Mouse (Mus musculus) kidney, postnatal 10 days (tissue): ENCODE data around the gene Tmprss13.

Experiments used
- DNase-seq: peaks from one replicate; pipeline ENCODE4 v3.0.0; 2021; ENCODE audit warnings: mixed read lengths

The Tmprss13 gene

DNA sequence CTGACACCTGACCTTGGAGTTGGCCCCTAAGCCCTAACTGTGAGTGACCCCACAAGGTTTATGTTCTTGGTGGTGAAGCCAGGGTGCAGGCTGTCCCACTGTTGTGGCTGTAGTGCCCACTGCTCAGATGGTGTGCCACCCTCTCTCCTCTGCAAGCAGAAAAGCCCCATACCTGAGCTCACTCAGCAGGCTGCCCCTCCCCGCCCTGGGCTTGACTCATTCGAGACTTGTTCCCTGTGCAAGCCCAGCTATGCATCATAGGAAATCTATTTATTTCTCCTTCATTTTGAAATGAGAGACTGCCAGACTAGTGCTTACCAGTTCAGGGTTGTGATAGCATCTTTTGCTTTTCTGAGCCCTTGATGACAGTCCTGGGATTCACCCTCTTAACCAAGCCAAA is 18.5 kb downstream of the Tmprss13 start:
- DNase-seq, result no peak

DNA sequence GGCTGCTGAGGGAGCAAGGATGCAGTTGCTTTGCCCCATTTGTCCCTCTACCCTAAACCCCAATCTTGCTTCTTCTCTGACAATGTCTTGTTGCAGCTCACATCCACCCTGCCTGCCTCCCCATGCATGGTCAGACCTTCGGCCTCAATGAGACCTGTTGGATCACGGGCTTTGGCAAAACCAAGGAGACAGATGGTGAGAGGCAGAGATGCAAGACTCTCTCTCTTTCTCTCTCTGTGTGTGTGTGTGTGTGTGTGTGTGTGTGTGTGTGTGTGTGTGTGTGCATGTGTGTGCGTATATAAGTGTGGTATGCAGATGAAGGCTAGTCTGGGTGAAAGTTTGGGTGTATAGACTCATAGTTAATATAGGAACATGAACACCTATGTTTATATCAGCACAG is 24.2 kb downstream of the Tmprss13 start:
- DNase-seq, result no peak

DNA sequence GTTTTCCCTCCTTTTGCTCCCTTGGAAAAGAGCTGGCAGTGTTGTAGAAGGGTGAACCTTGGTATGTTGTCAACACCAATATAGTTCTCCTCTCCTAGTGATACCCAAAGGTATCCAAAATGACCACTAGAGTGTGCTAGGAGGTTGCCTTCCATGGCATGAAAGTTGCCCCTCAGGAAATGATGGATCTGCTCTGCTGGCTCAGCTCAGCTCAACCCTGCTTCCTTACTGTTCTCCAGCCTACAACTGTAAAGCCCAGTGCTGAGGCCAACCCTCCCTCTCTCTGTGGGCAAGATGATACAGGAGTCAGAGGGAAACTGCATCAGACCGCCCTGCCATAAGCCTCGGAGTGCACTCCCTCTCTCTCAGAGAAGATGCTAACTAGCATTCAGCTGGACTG is 26.6 kb downstream of the Tmprss13 start:
- DNase-seq, result peak; percentile 31

DNA sequence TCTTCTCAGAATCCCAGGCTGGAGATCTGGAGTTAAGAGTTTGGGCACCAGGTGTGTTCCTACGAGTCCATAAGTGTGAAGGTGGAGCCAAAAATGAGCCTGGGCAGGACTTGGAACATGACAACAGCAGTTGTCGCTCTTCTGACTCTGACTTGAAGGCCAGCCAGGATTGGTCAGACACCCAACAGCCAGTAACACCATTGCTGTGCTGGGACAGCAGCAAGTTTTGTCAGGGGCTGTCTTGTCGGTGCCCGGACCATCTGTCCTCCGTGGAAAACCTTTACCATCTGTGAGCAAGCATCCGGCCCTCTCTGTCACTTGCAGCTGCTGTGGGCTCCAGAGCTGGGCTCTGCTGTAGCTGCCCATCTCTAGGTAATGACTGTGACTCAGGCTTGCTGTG is 27.4 kb downstream of the Tmprss13 start:
- DNase-seq, result no peak

DNA sequence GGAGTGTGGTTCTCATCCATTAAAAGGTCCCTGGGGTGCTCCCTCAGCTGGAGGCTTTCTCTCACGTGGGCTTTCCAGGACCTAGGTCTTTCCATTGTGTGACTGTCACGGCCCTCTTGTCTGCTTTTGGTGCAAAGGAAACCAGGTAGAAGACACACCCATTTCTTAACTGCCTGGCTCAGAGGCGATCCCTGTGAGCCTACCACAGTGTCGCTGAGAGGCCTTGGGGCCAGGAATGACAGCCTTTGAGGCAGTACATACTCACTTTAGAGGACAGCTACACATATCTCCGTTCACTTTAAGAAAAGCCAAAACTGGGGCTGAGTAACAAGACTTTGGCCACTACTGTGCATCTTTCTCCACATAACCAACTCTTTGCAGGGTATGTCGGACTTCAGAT is 29.7 kb downstream of the Tmprss13 start:
- no peak for DNase-seq

DNA sequence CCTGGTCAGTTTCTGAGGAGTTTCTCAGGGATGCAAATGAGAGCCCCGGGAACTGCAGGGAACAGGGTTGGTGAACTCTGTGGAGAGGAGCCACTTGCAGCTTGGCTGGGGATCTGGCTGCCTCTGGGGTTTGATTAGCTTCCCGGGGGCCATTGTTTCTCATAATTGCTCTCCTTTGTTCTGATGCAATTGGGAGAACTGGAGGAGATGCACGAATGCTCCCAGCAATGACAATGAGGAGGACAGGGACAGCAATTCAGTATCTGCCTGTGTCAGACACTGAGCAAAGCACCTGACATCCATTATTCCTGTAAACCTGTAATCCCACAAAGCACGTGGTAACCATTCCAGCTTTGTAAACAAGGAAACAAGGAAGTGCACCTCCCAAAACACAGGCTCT is 30.3 kb downstream of the Tmprss13 start:
- DNase-seq, result no peak

GRCm38 (mm10) chr9:45349851-45350250 is 31.0 kb downstream of the Tmprss13 start:
- no peak for DNase-seq

DNA sequence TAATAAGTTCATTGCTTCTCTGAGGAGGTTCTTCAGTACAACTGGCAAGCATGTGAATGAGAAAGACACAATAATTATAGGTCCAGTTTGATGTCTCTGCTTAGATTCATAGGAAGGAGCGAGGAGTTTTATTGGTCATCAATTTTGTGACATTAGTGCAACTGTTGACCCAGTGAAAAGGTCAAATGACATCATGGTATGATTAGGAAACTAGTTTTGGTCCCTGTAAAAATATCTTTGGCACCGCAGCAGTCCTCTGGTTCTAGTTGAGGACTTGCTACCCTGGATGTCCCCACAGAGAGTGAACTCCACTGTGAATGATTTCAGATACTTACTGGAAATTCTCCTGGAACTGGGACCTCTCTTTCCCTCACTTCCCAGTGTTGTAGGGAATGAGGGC is 36.3 kb downstream of the Tmprss13 start:
- DNase-seq, result no peak

GRCm38 (mm10) chr9:45358356-45358755 is 39.5 kb downstream of the Tmprss13 start:
- no peak for DNase-seq

DNA sequence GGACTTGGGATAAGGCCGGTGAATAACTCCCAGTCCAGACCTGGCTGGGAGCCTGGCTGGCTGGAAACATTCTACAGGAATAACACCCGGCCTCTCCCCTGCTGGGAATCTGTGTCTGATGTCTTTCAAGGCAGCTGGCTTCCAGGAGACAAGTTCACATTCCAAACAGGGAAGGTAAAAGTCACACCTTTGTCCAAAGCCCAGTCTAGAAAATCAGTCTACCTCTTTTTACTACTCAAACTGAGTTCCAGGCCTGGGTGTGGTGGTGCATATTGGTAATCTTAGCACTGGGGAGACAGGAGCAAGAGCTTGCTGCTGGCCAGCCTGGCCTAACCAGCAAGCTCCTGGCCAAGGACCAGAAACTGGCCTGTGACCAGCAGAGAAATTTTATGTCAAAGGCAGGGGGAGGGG is 43.2 kb downstream of the Tmprss13 start:
- no peak for DNase-seq

DNA sequence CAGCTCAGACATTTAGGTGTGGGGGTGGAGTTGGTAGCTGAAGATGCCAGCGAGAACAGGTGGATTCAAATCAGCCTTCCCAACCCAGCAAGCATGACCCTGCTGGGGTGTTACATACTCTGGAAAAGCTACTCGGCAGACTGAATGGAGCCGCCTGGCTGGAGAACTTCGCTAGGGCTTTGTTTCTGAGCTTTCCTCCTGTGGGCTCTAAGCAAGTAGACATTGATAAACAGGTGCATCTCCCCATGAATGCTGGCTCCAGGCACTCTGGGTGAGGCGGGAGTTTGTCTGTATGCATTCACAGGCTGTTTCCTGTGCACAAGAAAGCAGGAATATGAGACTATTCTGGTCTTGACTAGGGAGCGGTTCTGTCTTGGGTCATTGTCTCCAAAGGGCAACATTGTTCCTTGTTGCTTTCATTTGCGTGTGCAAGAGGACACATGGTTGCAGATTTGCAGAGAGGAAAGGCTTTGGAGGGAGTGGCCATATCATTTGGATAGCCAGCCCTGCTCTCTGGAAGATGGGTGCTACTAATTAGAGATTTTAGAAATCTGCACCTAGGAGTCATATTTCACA is 44.8 kb downstream of the Tmprss13 start:
- DNase-seq, result no peak

DNA sequence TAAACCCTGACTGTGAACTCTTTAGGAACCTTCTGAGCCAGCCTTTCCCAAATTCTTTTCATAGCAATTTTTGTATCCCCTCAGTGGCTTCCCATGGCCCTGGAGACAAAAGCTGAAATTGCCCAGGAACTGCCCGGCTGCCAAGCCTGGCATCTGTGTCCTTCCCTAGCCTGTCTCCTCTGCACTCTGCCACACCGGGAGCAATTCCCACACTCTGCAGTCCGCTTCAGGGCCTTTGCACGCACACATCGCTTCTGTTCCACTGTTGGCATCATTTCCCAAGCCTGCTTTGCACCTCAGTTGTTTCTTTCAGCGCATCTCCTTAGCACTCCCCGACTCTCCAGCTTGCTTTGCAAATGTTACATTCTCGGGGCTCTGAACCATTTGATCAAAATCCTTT is 48.8 kb downstream of the Tmprss13 start:
- no peak for DNase-seq

GRCm38 (mm10) chr9:45368341-45368901 is 49.5 kb downstream of the Tmprss13 start:
- no peak for DNase-seq

- DNase-seq, result peak; percentile 79
Measured at GRCm38 (mm10) chr9:45370117-45370561, 51.2 kb downstream of the Tmprss13 start, which contains the start of gene Fxyd6. Gene Fxyd6 (plus strand): TSS chr9:45370185.

DNA sequence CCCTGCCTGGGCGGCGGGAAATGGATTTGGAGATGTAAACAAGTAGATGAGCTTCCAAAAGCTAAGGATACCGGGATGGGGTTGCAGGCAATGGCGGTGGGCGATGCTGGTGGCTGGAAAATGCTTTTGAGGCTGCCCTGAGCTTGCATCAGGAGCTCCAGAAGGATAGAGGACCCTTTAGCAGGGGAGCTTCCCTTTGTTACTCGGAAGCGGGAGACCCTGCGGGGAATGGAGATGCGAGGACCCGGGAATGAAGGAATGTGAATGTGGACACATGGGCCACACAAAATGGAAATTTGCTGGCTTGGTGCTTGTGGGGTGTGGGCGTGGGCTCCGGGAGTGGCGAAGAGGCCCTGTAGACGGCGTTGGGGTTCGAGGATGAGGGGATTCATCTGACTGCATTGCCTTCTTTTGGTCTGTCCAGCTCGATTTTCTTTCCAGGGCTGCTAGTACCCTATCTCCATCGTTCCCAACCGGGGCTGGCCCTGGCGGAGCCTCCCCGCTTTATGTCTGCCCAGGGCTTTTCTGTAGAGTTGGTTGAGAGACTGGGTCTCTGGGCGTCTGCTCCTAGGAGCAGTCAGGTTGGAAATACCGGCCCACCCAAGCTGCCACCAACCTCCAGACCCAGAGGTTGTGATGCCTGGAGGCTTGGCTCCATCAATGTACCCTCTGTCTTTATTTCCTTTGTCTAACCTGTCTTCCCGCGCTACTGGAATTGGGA is 51.9 kb downstream of the Tmprss13 start:
- DNase-seq, result no peak

GRCm38 (mm10) chr9:45371337-45371707 is 52.4 kb downstream of the Tmprss13 start:
- no peak for DNase-seq

DNA sequence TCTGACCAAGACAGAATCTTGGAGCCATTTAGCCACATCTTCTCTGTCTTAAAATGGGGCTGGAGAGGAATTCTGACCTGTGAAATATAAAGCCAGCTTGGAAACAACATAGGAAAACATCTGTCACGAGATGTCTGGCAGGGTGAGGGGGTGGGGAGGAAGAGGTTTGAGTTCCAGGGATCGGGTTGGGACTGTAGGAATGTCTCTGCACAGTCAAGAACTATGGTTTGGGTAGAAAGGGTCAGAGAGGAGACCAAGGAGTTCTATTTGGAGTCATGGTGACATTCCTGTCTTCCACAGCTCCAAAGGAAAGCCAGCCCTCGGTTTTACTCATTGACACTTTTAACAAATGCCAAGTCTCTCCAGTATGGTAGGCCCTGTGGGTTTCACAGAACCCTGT is 55.0 kb downstream of the Tmprss13 start:
- DNase-seq, result no peak

GRCm38 (mm10) chr9:45374988-45375502 is 56.1 kb downstream of the Tmprss13 start:
- DNase-seq, result no peak

GRCm38 (mm10) chr9:45376427-45376826 is 57.5 kb downstream of the Tmprss13 start:
- DNase-seq, result no peak

DNA sequence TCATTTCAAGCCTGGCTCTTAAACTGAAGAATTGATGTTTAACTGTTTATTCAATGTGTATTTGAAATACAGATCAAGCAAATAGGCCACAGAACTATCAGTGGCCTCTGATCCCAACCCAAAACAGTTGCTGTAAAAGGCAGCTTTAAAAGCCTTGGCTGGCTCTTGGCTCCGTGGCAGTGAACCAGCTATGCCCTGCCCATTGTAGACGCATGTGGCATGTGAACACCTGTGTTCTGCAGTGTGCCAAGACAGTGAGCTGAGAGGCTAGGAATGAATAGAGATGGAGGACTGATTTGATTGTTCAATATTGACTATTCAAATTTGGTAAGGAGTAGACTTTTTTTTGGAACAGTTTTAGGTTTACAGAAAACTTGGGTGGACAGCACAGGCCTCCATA is 58.0 kb downstream of the Tmprss13 start:
- DNase-seq, result no peak

DNA sequence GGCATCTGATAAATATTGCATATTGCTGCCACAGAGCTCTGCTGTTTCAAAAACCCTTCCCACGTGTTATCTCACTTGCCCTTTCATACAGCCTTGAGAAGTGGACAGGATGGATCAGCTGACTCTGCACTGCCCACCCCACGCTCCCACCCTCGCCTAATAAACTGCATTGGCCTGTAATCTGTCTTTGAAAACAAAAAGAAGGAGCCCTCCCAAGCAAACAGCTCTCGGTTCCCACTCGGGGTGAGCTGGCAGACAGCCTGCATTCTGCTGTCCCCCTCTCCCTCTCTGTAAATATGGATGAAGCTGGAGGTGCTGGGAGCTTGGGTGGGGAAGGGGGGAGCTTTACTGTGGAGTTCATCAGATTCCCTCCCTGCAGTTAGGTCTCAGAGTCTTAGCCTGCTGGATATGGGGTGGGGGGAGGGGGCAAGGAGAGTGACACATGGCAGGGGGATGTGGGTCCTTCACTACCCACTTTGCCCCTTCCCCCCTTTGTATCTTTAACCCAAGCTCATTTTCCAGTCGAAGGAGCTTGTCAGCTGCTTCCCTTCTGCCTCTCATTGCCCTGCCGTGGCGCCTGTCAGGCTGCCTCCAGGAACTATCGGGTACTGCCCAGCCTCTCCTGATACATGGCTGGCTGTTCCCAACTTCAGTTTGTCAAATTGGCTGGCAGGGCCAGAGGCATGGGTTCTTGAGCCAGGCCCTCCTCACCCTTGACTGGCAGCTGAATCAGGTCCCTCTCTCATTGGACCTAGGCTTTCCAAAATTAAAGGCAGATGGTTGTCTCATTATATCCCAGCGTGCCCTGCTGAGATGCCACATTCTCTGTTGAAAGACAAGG is 61.7 kb downstream of the Tmprss13 start:
- no peak for DNase-seq

GRCm38 (mm10) chr9:45382336-45382735 is 63.4 kb downstream of the Tmprss13 start:
- no peak for DNase-seq

- no peak for DNase-seq
Measured at GRCm38 (mm10) chr9:45382834-45383233, 63.9 kb downstream of the Tmprss13 start.
